Mouse (Mus musculus) small intestine, adult 2 months (tissue): ENCODE measurements around the gene Tpsg1. TPM values are rescaled to one million over a fixed set of nuclear protein-coding genes. Genes with fewer than 3 reads are reported as not detected.

Experiments used
- H3K27ac ChIP-seq: fragments of 200-500 bp; 2 replicates; pipeline ENCODE4 v1.5.1; 2012; ENCODE audit warnings: low read depth, low read length, control low read depth, inconsistent platforms; ENCODE audit not compliant: insufficient read depth
- H3K27me3 ChIP-seq: fragments of 200-500 bp; 2 replicates; pipeline ENCODE4 v1.6.1; 2012; ENCODE audit warnings: mild to moderate bottlenecking, moderate library complexity, low read length, inconsistent platforms; ENCODE audit not compliant: control insufficient read depth, insufficient read depth
- H3K36me3 ChIP-seq: fragments of 200-500 bp; 2 replicates; pipeline ENCODE4 v1.6.1; 2012; ENCODE audit warnings: mild to moderate bottlenecking, low read length, control low read depth, inconsistent platforms; ENCODE audit not compliant: control insufficient read depth, insufficient read depth
- H3K4me1 ChIP-seq: fragments of 200-500 bp; 2 replicates; pipeline ENCODE4 v1.6.1; 2012; ENCODE audit warnings: low read length, inconsistent platforms, mixed read lengths; ENCODE audit not compliant: control insufficient read depth, insufficient read depth, insufficient read length
- H3K4me3 ChIP-seq: fragments of 200-500 bp; 2 replicates; pipeline ENCODE4 v1.5.1; 2012; ENCODE audit warnings: low read depth, mild to moderate bottlenecking, control low read depth, inconsistent platforms, low read length, moderate library complexity
- CTCF ChIP-seq: fragments of 200-500 bp; IDR thresholded peaks from 2 replicates; pipeline ENCODE4 v1.5.1; 2012; ENCODE audit warnings: low read depth, mild to moderate bottlenecking, control low read depth, inconsistent platforms, low read length, moderate library complexity, mixed read lengths; ENCODE audit not compliant: insufficient replicate concordance, insufficient read length; ENCODE audit errors: extremely low read depth
- POLR2A ChIP-seq: fragments of 200-500 bp; IDR thresholded peaks from 2 replicates; pipeline ENCODE4 v1.6.1; 2012; ENCODE audit warnings: low read depth, mild to moderate bottlenecking, control low read depth, inconsistent platforms, low read length, moderate library complexity
- WGBS: fragments of 180-500 bp; shearing (Covaris S2); methylation state at CpG from one replicate; pipeline ENCODE4 v1.1.7; 2018; 5-methylcytosine and 5-hydroxymethylcytosine counted together
- polyA plus RNA-seq: library from polyadenylated mRNA; depleted of rRNA; stranded (reverse); fragments of >200 nt; gene quantifications from 2 replicates; pipeline ENCODE4 v1.2.3, GENCODE M21; 2012; rRNA removed

Tpsg1 gene
- polyA plus RNA-seq = 15.8 and 59.6 TPM in 2 replicates

GRCm38 (mm10) chr17:25368973-25369372, at the start of gene Tpsg1:
Gene Tpsg1, plus strand, starts transcription at chr17:25369273.
- WGBS = 64% methylated on average over 3 of the region's 3 CpGs
- Histone ChIP-seq H3K27ac (peak within 1 kb of the TSS; percentile 38), H3K4me3 (no peak within 1 kb of the TSS)

GRCm38 (mm10) chr17:25320819-25321218, 48.3 kb upstream of the Tpsg1 start:
- Histone ChIP-seq H3K36me3 (no peaks in the 10 kb centered on the region), H3K4me3 (no peak overlapping the region), H3K27me3 (peaks cover 2% of the 10 kb centered on the region; the same call in 1 of the 2 replicates), H3K4me1 (no peaks in the 10 kb centered on the region), H3K27ac (no peak overlapping the region)
- TF ChIP-seq POLR2A (no peak), CTCF (no peak)
- WGBS = 83% methylated on average over 8 of the region's 8 CpGs

More at GRCm38 (mm10) chr17:25368973-25369372, at the start of gene Tpsg1:
- TF ChIP-seq CTCF (no peak), POLR2A (no peak)
- no peaks in the 10 kb centered on the region for H3K36me3 ChIP-seq
- no peaks in the 10 kb centered on the region for H3K27me3 ChIP-seq
- H3K4me1 ChIP-seq = no peaks in the 10 kb centered on the region

GRCm38 (mm10) chr17:25322930-25323329, 46.1 kb upstream of the Tpsg1 start:
- Histone ChIP-seq H3K4me1 (no peaks in the 10 kb centered on the region), H3K27ac (no peak overlapping the region), H3K4me3 (no peak overlapping the region), H3K36me3 (no peaks in the 10 kb centered on the region), H3K27me3 (peaks cover 2% of the 10 kb centered on the region; the same call in 1 of the 2 replicates)
- no peak for TF ChIP-seq POLR2A
- TF ChIP-seq CTCF = no peak
- 3% methylated on average over 2 of the region's 2 CpGs for WGBS

GRCm38 (mm10) chr17:25332321-25332720, 36.8 kb upstream of the Tpsg1 start:
- Histone ChIP-seq H3K27ac (no peak overlapping the region), H3K36me3 (no peaks in the 10 kb centered on the region), H3K27me3 (no peaks in the 10 kb centered on the region), H3K4me3 (no peak overlapping the region), H3K4me1 (no peaks in the 10 kb centered on the region)
- WGBS = 59% methylated on average over 9 of the region's 9 CpGs
- no peak for TF ChIP-seq POLR2A
- no peak for TF ChIP-seq CTCF

GRCm38 (mm10) chr17:25333943-25334342, 35.1 kb upstream of the Tpsg1 start:
- no peak overlapping the region for H3K4me3 ChIP-seq
- H3K36me3 ChIP-seq = no peaks in the 10 kb centered on the region
- WGBS = 3% methylated on average over 8 of the region's 8 CpGs
- H3K4me1 ChIP-seq = no peaks in the 10 kb centered on the region
- H3K27ac ChIP-seq = no peak overlapping the region
- no peaks in the 10 kb centered on the region for H3K27me3 ChIP-seq
- TF ChIP-seq POLR2A (no peak), CTCF (peak; percentile 77; the same call in 1 of the 2 replicates)

GRCm38 (mm10) chr17:25338218-25338617, 30.9 kb upstream of the Tpsg1 start:
- Histone ChIP-seq H3K36me3 (no peaks in the 10 kb centered on the region), H3K27me3 (no peaks in the 10 kb centered on the region), H3K4me3 (no peak overlapping the region), H3K27ac (no peak overlapping the region), H3K4me1 (no peaks in the 10 kb centered on the region)
- 70% methylated on average over 4 of the region's 4 CpGs for WGBS
- TF ChIP-seq CTCF = no peak
- no peak for TF ChIP-seq POLR2A

- H3K27ac ChIP-seq = no peak overlapping the region
- 86% methylated on average over 6 of the region's 6 CpGs for WGBS
- H3K4me3 ChIP-seq = no peak overlapping the region
- TF ChIP-seq POLR2A (no peak), CTCF (no peak)
- no peaks in the 10 kb centered on the region for H3K4me1 ChIP-seq
- H3K36me3 ChIP-seq = no peaks in the 10 kb centered on the region
- no peaks in the 10 kb centered on the region for H3K27me3 ChIP-seq
Observed at GRCm38 (mm10) chr17:25340003-25340402, 29.1 kb upstream of the Tpsg1 start.
